In genomic region chr12:100873612-100874011, GRCm38 (mm10) we compare ENCODE assay signal across 16 mouse cellular contexts.
"Had no signal": no experiment of that assay in that cellular context is flagged by ENCODE, and none has a peak within 500 bp of the region (broad histone marks: within the 10 kb centered on the region; RNA-seq: fewer than 3 reads in every experiment).

No protein-coding gene starts in this region.

- H3K36me3 ChIP-seq: neural tube, embryonic 12.5 days; neural tube, embryonic 13.5 days; neural tube, embryonic 15.5 days; stomach, embryonic 15.5 days had no signal

- H3K4me2 ChIP-seq: neural tube, embryonic 12.5 days; neural tube, embryonic 13.5 days; neural tube, embryonic 15.5 days; stomach, embryonic 15.5 days had no signal

- H3K4me3 ChIP-seq: neural tube, embryonic 12.5 days; neural tube, embryonic 13.5 days; neural tube, embryonic 15.5 days; stomach, embryonic 15.5 days had no signal

- H3K27me3 ChIP-seq: neural tube, embryonic 12.5 days; neural tube, embryonic 13.5 days; neural tube, embryonic 15.5 days; stomach, embryonic 15.5 days had no signal

- H3K27ac ChIP-seq: neural tube, embryonic 12.5 days; neural tube, embryonic 13.5 days; neural tube, embryonic 15.5 days; stomach, embryonic 15.5 days; stomach, postnatal 0 days had no signal

- H3K9me3 ChIP-seq: neural tube, embryonic 12.5 days; neural tube, embryonic 15.5 days; stomach, embryonic 15.5 days had no signal

- H3K4me1 ChIP-seq: neural tube, embryonic 12.5 days; neural tube, embryonic 13.5 days; neural tube, embryonic 15.5 days; stomach, embryonic 15.5 days had no signal

- H3K9ac ChIP-seq: neural tube, embryonic 12.5 days; neural tube, embryonic 13.5 days; neural tube, embryonic 15.5 days; stomach, embryonic 15.5 days had no signal

- DNase-seq: right cerebral cortex, adult 18-20 months; right cerebral cortex, postnatal 14 days; right cerebral cortex, postnatal 25 days; right cerebral cortex, postnatal 4 days; spleen, adult 18-20 months; thymus, adult 18-20 months; thymus, adult 2 months; thymus, postnatal 14 days; thymus, postnatal 25 days; thymus, postnatal 36 days; thymus, postnatal 4 days had no signal
